Comparison of ENCODE assay signal across 8 mouse cellular contexts in the genomic region with DNA sequence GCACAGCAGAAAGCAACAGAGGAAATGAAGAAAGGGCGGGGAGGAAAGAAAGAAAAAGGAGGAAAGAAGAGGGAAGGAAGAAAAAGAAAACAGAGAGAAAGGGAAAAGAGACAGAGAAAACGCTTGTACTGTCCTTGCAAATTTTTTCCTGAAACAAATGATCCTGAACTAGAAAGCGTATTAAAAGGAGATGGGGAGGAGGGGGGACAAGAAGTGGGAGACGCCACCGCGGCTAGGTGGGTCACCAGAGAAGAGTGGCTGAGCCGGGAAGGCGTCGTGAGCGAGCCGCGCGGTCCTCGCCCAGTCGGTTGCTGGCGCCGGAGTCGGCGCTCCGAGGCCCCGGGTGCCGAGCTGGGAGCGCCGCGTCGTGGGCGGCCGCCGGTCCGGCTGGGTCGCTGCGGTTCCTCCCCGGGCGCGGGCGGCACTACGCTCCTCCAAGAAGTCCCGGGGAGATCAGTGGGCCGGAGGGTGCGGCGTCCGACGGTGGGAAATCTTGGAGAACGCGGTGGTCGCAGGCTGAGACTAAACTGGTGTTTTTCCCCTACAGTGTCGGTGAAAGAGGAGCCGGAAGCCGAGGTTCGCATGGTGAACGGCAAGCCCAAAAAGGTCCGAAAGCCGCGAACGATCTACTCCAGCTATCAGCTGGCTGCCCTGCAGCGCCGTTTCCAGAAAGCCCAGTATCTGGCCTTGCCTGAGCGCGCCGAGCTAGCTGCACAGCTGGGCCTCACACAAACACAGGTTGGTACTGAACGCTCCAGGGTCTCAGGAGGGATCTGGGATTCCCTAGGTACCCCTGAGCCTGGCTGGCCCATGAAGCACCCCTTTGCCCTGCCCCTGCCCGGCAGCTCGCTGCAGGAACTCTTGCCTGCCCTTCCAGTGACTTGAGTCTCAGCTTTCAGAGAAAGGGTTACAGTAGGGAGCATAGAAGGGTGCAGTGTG. TPM values are rescaled to one million over a fixed set of nuclear protein-coding genes. Genes with fewer than 3 reads are reported as not detected.
DNase-seq lines count a peak whose midpoint lies in the region; ATAC-seq and TF ChIP-seq lines count a peak whose summit lies in the region.

No protein-coding gene starts in this region.

- no peak for TF ChIP-seq CTCF in lung, embryonic 14.5 days (IDR thresholded peaks at IDR 0.05; ENCODE audit: low read depth)

- no peaks in the 10 kb centered on the region for H3K36me3 ChIP-seq in lung, embryonic 14.5 days (ENCODE audit: insufficient read depth)
- H3K36me3 ChIP-seq in forebrain, embryonic 14.5 days (ENCODE audit: control insufficient read depth, insufficient read depth, low read length): no peaks in the 10 kb centered on the region
- H3K36me3 ChIP-seq in limb, embryonic 10.5 days: no peaks in the 10 kb centered on the region
- H3K36me3 ChIP-seq in neural tube, embryonic 15.5 days: no peaks in the 10 kb centered on the region

- DNase-seq in lung, embryonic 14.5 days: peak; percentile 60
- DNase-seq in lung, postnatal 4 days: no peak
- DNase-seq in forebrain, embryonic 14.5 days (ENCODE audit: low spot score): no peak
- DNase-seq in limb, embryonic 10.5 days (ENCODE audit: low spot score): peak; percentile 61
- no peak for DNase-seq in MN1 (ENCODE audit: low spot score)
- DNase-seq in retina, embryonic 14.5 days (ENCODE audit: low spot score): no peak
- DNase-seq in lung, postnatal 10 days: no peak

- H3K9ac ChIP-seq in lung, embryonic 14.5 days: peak overlapping the region; percentile 41
- H3K9ac ChIP-seq in forebrain, embryonic 14.5 days (ENCODE audit: low read length): no peak overlapping the region
- H3K9ac ChIP-seq in neural tube, embryonic 15.5 days (replicated peaks): no peak overlapping the region

- peak overlapping the region; percentile 77 for H3K4me2 ChIP-seq in lung, embryonic 14.5 days
- peak overlapping the region; percentile 34; the same call in 1 of the 2 replicates for H3K4me2 ChIP-seq in forebrain, embryonic 14.5 days (ENCODE audit: low read length)
- peak overlapping the region; percentile 72 for H3K4me2 ChIP-seq in neural tube, embryonic 15.5 days

- WGBS in lung, embryonic 14.5 days: 2% methylated on average over 63 of the region's 63 CpGs
- under 1% methylated on average over 61 of the region's 63 CpGs for WGBS in forebrain, embryonic 14.5 days
- whole genome bisulfite sequencing in limb, embryonic 10.5 days: 1% methylated on average over 63 of the region's 63 CpGs
- WGBS in neural tube, embryonic 15.5 days: 2% methylated on average over 61 of the region's 63 CpGs

- no peak for ATAC-seq in lung, embryonic 14.5 days (ENCODE audit: insufficient read depth)
- no peak for ATAC-seq in forebrain, embryonic 14.5 days
- ATAC-seq in neural tube, embryonic 15.5 days (ENCODE audit: low FRiP score): no peak

- H3K4me3 ChIP-seq in lung, embryonic 14.5 days (ENCODE audit: low read depth, low read length): peak overlapping the region; percentile 39
- peak overlapping the region; percentile 30; the same call in 1 of the 2 replicates for H3K4me3 ChIP-seq in forebrain, embryonic 14.5 days (ENCODE audit: low read depth, low read length)
- H3K4me3 ChIP-seq in limb, embryonic 10.5 days: peak overlapping the region; percentile 54
- peak overlapping the region; percentile 26 for H3K4me3 ChIP-seq in neural tube, embryonic 15.5 days (replicated peaks)

- H3K9me3 ChIP-seq in lung, embryonic 14.5 days (ENCODE audit: low read depth, low read length): no peaks in the 10 kb centered on the region
- no peaks in the 10 kb centered on the region for H3K9me3 ChIP-seq in forebrain, embryonic 14.5 days (replicated peaks; ENCODE audit: control insufficient read depth, low read length)
- no peaks in the 10 kb centered on the region for H3K9me3 ChIP-seq in limb, embryonic 10.5 days (replicated peaks)
- no peaks in the 10 kb centered on the region for H3K9me3 ChIP-seq in neural tube, embryonic 15.5 days (replicated peaks)

- no peak overlapping the region for H3K27ac ChIP-seq in lung, embryonic 14.5 days (ENCODE audit: low read depth)
- no peak overlapping the region for H3K27ac ChIP-seq in forebrain, embryonic 14.5 days (ENCODE audit: low read depth, low read length)
- peak overlapping the region; percentile 17 for H3K27ac ChIP-seq in limb, embryonic 10.5 days
- no peak overlapping the region for H3K27ac ChIP-seq in neural tube, embryonic 15.5 days (replicated peaks)

- peaks cover 65% of the 10 kb centered on the region for H3K27me3 ChIP-seq in lung, embryonic 14.5 days (ENCODE audit: insufficient read depth, low read length)
- H3K27me3 ChIP-seq in forebrain, embryonic 14.5 days (replicated peaks; ENCODE audit: control insufficient read depth, insufficient read depth, low read length): peaks cover 78% of the 10 kb centered on the region
- peaks cover 94% of the 10 kb centered on the region for H3K27me3 ChIP-seq in limb, embryonic 10.5 days (ENCODE audit: low read depth, poor library complexity, severe bottlenecking)
- H3K27me3 ChIP-seq in neural tube, embryonic 15.5 days (replicated peaks): peaks cover 83% of the 10 kb centered on the region

- H3K4me1 ChIP-seq in lung, embryonic 14.5 days (ENCODE audit: insufficient read depth): 0 out of 2 replicates have a peak, but pooled peaks cover 3% of the 10 kb centered on the region
- no peaks in the 10 kb centered on the region; the same call in none of the 2 replicates for H3K4me1 ChIP-seq in forebrain, embryonic 14.5 days (ENCODE audit: control insufficient read depth, insufficient read depth, low read length)
- H3K4me1 ChIP-seq in limb, embryonic 10.5 days: peaks cover 53% of the 10 kb centered on the region
- peaks cover 29% of the 10 kb centered on the region for H3K4me1 ChIP-seq in neural tube, embryonic 15.5 days

RNA-seq across cellular contexts. Expression of a gene that starts 1.5 kb away (rescaled TPM):
- 0.11 and 0.18 TPM in 2 replicates for polyA plus RNA-seq in lung, embryonic 14.5 days (2014; fragmentation: Nextera tagmentation; extraction: Ambion mirVana)
- polyA plus RNA-seq in forebrain, embryonic 14.5 days (2014; fragmentation: Nextera tagmentation; extraction: Ambion mirVana): not detected in 2 replicates
- polyA plus RNA-seq in limb, embryonic 10.5 days (2016; fragmentation: Nextera tagmentation; extraction: Ambion mirVana): 6.9 and 9.5 TPM in 2 replicates
- 0.28 and 0.50 TPM in 2 replicates for polyA plus RNA-seq in neural tube, embryonic 15.5 days (2015; fragmentation: Nextera tagmentation; extraction: Ambion mirVana)

RNA-seq across cellular contexts. Expression of a gene that starts 24.6 kb away (rescaled TPM):
- 0.31 and 0.57 TPM in 2 replicates for polyA plus RNA-seq in lung, embryonic 14.5 days (2014; fragmentation: Nextera tagmentation; extraction: Ambion mirVana)
- polyA plus RNA-seq in forebrain, embryonic 14.5 days (2014; fragmentation: Nextera tagmentation; extraction: Ambion mirVana): 0.11 TPM in 1 of 2 replicates, not detected in the other
- 0.85 and 1.9 TPM in 2 replicates for polyA plus RNA-seq in limb, embryonic 10.5 days (2016; fragmentation: Nextera tagmentation; extraction: Ambion mirVana)
- polyA plus RNA-seq in neural tube, embryonic 15.5 days (2015; fragmentation: Nextera tagmentation; extraction: Ambion mirVana): not detected in 2 replicates

RNA-seq across cellular contexts. Expression of a gene that starts 44.8 kb away (rescaled TPM):
- polyA plus RNA-seq in lung, embryonic 14.5 days (2014; fragmentation: Nextera tagmentation; extraction: Ambion mirVana): 27.1 and 28.4 TPM in 2 replicates
- 4.1 and 4.8 TPM in 2 replicates for polyA plus RNA-seq in forebrain, embryonic 14.5 days (2014; fragmentation: Nextera tagmentation; extraction: Ambion mirVana)
- 10.2 and 11.1 TPM in 2 replicates for polyA plus RNA-seq in limb, embryonic 10.5 days (2016; fragmentation: Nextera tagmentation; extraction: Ambion mirVana)
- 17.7 and 20.3 TPM in 2 replicates for polyA plus RNA-seq in neural tube, embryonic 15.5 days (2015; fragmentation: Nextera tagmentation; extraction: Ambion mirVana)

Comparison
In these comparisons a context has a peak if more than half of its experiments do, and no peak if none do; other contexts are left out.
1. DNase-seq: peak in lung, embryonic 14.5 days (single experiment) and limb, embryonic 10.5 days (single experiment); none in lung, postnatal 4 days (0 of 2), forebrain, embryonic 14.5 days (single experiment), MN1 (single experiment), retina, embryonic 14.5 days (single experiment) and lung, postnatal 10 days (single experiment).
2. Peak in every context shown above with its lines, with median percentiles within 50 percentile points of each other: H3K4me2 ChIP-seq and H3K4me3 ChIP-seq.